Mouse (Mus musculus) megakaryocyte progenitor cell, adult 5-6 weeks (primary cell): ENCODE results near the gene Fam126a. TPM values are rescaled to one million over a fixed set of nuclear protein-coding genes. Genes with fewer than 3 reads are reported as not detected.

Experiments
- ATAC-seq: replicated peaks from 2 replicates; pipeline ENCODE4 v1.8.0; 2016; ENCODE audit warnings: mild to moderate bottlenecking, moderate TSS enrichment, inconsistent platforms; ENCODE audit not compliant: poor library complexity
- total RNA-seq, 2 experiments: library from RNA; stranded (forward) in 1 of 2; stranded (reverse) in 1 of 2; fragments of 157-497, 149-512 nt in 1 of 2; fragments of 200-1000 nt in 1 of 2; gene quantifications; 2 replicates each; pipeline versions ENCODE4 v1.2.3 to v1.2.4; 2015 to 2017

The Fam126a gene
- total RNA-seq, 2 experiments from 2014 or later: 12.3 to 16.8 TPM

GRCm38 (mm10) chr5:24041341-24041852 lies 10.9 kb upstream of the Fam126a start:
- no peak for ATAC-seq

- no peak for ATAC-seq
These were observed 10.1 kb upstream of the Fam126a start for GRCm38 (mm10) chr5:24040601-24041000.

DNA sequence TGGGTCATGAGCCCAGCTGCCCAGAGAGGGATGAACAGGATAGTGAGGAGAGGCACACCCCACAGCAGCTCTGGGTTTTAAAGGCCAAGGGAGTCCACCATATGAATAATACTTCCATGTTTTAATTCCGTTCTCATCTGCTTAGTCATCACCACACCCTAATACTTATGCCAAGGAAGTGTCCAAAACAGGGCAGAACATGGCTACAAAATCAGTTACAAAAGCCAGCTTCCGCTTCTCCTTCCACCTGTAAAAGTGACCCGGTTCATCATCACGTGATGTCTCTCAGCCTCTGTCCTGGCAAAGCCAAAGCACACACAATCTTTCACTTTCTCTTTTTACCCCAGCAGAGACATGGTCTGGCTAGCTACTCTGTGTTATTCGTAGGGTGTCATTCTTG lies 8.9 kb upstream of the Fam126a start:
- peak; percentile 63 for ATAC-seq

GRCm38 (mm10) chr5:24038819-24039218 lies 8.3 kb upstream of the Fam126a start:
- peak; percentile 39 for ATAC-seq

GRCm38 (mm10) chr5:24038190-24038589 lies 7.7 kb upstream of the Fam126a start:
- ATAC-seq: peak; percentile 13; the same call in 1 of the 2 replicates

DNA sequence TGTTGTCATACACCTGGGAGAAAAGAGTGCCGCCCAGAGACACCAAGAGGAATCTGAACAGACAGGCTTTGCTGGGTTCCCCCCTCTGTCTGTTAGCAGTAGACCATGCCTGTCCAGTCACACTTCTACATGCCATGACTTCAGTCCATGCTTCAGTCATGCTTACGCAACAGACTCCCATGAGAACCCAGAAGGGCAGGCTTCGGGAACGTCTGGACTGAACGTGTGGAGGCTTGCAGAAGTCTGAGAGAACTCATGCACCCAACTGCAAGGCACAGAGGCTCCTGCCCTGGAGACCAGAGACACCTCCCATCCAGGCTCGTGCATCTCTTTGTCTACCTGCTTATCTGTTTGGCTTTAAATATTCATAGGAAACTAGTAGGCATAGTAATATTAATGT lies 6.2 kb upstream of the Fam126a start:
- ATAC-seq: no peak

DNA sequence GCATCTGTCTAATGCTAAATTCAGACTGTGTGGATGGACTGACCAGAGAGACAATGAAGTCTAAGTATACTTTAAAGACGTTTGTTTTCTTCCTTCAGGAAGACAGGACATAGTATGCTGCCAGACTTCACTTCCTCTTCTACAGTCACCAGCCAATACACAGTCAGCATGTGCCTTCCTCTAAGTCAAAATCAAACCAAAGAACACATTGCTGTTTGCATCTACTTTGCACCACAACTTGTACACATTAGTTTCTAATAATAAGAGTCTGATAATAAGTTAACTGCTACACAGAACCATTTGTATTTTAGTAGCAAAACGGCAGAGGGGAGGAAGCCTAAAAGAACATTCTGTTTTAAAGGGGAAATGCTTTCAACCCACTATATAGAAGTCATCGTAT lies 4.5 kb upstream of the Fam126a start:
- ATAC-seq: no peak

DNA sequence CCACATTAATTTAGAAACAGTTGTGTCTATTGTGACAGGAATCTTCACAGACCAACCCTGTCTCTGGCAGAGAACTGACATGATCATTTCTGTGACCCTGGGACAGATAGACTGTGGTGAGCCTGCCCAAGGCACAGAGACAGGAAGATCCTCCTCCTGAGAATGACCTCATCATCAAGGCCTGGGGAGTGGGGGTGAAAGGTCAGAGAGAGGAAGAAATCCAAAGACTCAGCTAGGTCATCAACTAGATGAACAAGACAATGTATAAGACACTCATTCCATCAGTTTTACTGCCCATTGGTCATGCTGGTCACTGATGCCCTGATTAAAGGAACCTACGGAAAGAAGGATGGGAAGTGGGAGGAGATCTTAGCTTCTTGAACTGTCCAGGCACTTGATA lies 3.6 kb upstream of the Fam126a start:
- ATAC-seq: no peak

DNA sequence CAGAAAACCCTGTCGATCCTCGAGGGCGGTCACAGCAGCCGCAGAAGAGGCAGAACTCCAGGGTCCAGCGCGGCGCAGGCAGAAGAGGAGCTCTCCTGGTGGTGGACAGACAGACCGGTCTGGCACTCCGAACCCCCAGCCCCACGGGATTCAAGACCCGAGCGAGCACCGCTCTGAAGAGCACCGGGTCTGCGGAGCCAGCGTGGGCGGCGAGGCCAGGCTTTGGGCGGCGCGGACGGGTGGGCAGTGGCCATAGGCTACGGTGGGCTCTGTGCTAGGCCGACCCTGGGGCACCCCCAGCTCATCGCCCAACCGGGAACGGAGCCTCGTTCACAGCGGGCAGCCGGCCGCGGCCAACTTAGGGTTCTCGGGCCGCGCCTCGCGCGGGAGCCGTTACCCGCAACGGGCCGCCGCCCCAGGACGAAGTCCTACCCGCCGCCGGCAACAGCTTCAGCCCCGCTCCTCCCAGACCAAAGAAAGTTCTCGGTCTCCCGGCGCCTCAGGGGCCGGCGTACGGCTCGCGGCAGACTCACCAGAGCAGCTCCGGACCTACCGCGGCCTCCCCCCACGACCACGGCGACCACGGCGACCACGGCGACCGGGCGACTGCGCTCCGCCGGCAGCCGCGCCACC lies 428 bp downstream of the Fam126a start:
- no peak for ATAC-seq

GRCm38 (mm10) chr5:24029331-24029771 lies 1.1 kb downstream of the Fam126a start:
- peak; percentile 69 for ATAC-seq

DNA sequence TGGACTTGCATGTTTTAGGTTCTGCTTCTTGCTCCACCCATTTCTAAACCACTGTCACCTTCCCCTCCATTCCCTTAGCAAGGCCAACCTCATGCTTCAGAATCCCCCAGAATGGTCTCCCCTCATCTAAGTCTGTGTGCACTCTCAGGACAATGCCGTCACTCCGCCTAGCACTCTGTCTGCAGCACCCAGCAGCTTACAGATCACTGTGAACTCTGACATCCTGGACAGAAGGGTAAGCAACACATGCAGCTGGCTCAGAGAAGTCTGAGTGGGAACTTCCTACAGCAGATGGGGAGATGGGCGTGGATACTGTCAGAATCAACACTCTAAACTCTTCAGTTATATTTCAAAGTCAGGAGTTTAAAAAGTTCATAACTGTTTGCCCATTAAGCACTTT lies 5.5 kb downstream of the Fam126a start:
- ATAC-seq: no peak

DNA sequence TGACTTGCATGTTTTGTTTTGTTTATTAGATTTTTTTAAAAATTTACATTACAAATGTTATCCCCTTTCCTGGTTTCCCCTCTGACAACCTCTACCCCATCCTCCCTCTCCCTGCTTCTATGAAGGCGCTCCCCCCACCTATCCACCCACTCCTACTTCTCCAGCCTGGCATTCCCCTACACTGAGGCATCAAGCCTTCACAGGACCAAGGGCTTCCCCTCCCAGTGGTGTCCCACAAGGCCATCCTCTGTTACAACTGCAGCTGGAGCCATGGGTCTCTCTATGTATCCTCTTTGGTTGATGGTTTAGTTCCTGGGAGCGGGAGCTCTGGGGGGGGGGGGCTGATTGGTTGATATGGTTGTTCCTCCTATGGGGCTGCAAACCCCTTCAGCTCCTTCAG lies 7.3 kb downstream of the Fam126a start:
- no peak for ATAC-seq

- ATAC-seq: no peak
These were observed 8.8 kb downstream of the Fam126a start for GRCm38 (mm10) chr5:24021683-24022082.

GRCm38 (mm10) chr5:24020380-24020779 lies 10.1 kb downstream of the Fam126a start:
- ATAC-seq: no peak

DNA sequence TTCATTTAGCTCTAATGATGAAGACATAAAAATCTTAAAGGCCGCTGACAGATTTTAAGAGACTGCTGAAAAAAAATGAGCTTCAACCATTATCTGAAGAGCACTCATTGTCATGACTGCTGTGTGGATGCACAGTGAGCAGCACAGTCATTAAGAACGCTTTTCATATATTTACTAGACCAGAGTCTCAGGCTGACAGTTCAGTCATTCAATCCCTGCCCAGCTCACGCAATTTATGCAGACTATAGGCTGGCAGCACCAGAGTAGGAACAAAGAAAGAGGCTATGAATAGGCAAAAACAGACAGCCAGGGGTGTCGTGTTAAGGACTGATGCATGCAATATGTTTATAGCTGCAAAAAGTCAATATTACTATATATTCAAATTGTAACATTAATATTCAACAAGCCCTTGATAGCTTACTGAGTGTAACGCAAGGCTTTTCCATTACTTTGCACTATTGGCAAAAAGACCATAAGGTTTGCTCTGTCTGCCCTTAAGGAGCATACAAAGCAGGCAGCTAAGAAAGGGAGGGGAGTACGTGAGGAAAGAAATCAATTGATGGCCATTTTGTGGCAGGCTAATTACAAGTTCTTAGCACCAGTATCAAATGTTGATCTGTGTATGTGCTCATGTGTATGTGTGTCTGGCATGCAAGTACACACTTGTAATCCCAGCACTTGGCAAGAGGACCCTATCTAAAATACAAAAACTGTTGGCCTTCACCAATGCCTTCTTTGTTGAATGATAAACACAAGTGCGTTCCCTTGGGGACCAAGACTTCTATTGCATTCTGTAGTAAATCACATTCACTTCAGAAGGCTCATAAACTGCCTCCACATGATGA lies 10.9 kb downstream of the Fam126a start:
- ATAC-seq: no peak

GRCm38 (mm10) chr5:24018621-24019261 lies 11.7 kb downstream of the Fam126a start:
- no peak for ATAC-seq

DNA sequence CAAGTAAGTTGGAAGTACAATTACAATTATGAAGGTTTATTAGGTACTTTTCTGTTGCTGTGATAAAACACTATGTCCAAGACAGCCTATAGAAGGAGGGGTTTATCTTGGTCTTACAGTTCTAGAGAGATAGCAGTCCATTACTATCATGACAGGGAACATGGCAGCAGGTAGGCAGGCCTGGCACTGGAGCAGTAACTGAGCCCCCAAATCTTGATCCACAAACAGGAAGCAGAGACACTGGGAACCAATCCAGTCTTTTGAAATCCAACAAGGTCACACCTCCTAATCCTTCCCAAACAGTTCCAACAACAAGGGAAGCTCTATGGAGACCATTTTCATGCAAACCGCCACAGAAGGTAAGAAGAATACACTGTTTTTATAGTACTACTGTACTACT lies 13.6 kb downstream of the Fam126a start:
- 0 out of 2 replicates have a peak, but pooled peaks have one; percentile 48 for ATAC-seq

- ATAC-seq: no peak
These were observed 17.0 kb downstream of the Fam126a start for GRCm38 (mm10) chr5:24013338-24014003.

- no peak for ATAC-seq
These were observed 31.3 kb downstream of the Fam126a start for GRCm38 (mm10) chr5:23999083-23999671.

DNA sequence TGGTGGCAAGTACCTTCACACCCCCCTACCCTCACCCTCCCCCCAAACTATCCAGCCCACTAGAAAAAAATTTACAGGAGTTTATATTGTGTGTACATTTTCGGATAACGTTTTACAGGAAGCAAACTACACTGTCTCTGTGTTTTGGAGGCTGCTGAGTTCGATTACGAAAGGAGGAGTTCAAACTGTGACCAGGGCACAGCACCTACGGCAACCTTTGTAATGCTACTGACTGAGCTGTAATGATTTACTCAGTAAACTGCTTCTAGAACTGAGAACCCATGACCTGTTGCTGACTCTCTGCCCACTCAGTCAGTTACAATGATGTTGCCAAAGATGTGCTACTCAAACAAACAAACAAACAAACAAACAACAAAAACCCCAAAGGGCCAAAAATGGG lies 34.5 kb downstream of the Fam126a start:
- ATAC-seq: no peak

DNA sequence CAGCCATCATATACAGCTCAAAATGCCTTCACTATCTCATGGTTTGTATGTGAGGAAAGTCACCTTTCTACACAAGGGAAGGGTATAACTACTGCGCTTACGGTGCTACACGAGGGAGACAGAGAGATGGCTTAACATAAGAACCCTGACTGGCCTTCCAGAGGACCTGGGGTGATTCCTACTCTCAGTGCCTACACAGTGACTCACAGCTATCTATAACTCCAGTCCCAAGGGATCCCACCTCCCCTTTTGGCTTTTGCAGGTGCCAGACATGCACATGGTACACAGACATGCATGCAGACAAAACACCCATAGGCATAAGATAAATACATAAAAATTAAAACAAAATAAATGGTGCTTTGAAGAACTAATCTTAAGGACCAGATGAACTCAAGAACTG lies 35.6 kb downstream of the Fam126a start:
- ATAC-seq: no peak
